Mouse (Mus musculus) hindbrain, embryonic 10.5 days (tissue): ENCODE results near the gene Hnrnpab. TPM values are rescaled to one million over a fixed set of nuclear protein-coding genes. Genes with fewer than 3 reads are reported as not detected.
A peak's percentile ranks its signal among the peaks of the same experiment; 100 is the strongest.

ENCODE experiments used
- DNase-seq: peaks from one replicate; pipeline ENCODE4 v3.0.0-alpha.2; 2017; ENCODE audit warnings: low spot score
- H3K27ac ChIP-seq: fragments of 300-500 bp; sonication (generic); 2 replicates; pipeline ENCODE4 v1.5.1; 2016; ENCODE audit warnings: mild to moderate bottlenecking, moderate library complexity
- H3K27me3 ChIP-seq: fragments of 300-500 bp; sonication (generic); 2 replicates; pipeline ENCODE4 v1.6.1; 2016; ENCODE audit warnings: mild to moderate bottlenecking; ENCODE audit not compliant: poor library complexity, insufficient read depth, severe bottlenecking
- H3K36me3 ChIP-seq: fragments of 300-500 bp; sonication (generic); 2 replicates; pipeline ENCODE4 v1.6.1; 2016; ENCODE audit warnings: mild to moderate bottlenecking, moderate library complexity
- H3K4me1 ChIP-seq: fragments of 300-500 bp; sonication (generic); replicated peaks from 2 replicates; pipeline ENCODE4 v1.6.1; 2016; ENCODE audit warnings: mild to moderate bottlenecking
- H3K4me3 ChIP-seq: fragments of 300-500 bp; sonication (generic); 2 replicates; pipeline ENCODE4 v1.5.1; 2016; ENCODE audit warnings: mild to moderate bottlenecking, moderate library complexity
- H3K9me3 ChIP-seq: fragments of 300-500 bp; sonication (generic); 2 replicates; pipeline ENCODE4 v1.6.1; 2016; ENCODE audit warnings: mild to moderate bottlenecking, moderate library complexity
- WGBS: fragments of 180-500 bp; shearing (Covaris S2); methylation state at CpG from one replicate; pipeline ENCODE4 v1.1.7; 2016; 5-methylcytosine and 5-hydroxymethylcytosine counted together
- polyA plus RNA-seq: library from polyadenylated mRNA; unstranded; fragments of >200 nt; fragmentation: Nextera tagmentation; extraction: Ambion mirVana; gene quantifications from 2 replicates; pipeline ENCODE4 v1.2.1, GENCODE M21; 2016

Gene Hnrnpab
- polyA plus RNA-seq, 1 experiment from 2014 or later: 607 TPM

DNA sequence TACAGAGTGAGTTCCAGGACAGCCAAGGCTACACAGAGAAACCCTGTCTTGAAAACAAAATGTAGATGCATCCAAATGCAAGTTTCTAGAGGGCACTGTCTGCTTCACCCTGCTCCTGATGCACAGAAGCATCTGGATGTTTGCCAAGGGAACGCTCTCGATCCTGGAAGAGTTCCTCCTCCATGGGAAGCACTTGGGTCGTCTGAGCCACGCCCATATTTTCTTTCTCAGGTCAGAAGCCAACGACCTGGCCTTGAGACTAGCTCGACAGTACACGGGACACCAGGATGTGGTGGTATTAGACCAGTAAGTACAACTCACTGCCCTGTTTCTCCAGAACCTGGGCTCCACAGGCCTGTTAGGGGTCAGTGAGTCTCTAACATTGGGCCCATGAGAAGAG lies 15.5 kb downstream of the Hnrnpab start:
- H3K36me3 ChIP-seq: peaks cover 100% of the 10 kb centered on the region
- DNase-seq: no peak
- WGBS: 84% methylated on average over 7 of the region's 7 CpGs

DNA sequence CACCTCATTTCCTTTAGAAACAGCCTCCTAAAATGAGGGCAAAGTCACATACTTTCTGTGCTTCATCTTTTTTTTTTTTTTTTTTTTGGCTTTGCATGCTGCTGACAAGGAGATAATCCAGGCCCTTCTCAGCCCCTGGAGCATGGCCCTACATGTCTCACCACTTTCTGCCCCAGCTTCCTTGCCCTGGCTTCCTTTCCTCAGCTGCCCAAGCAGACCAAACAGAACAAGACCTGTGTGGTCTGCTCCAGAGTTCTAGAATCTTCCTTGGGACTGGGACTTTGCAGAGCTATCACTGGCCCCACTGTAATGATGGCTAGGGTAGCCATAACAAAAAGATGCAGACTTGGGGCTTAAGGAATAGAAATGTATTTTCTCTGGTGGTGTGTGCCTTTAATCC lies 16.6 kb downstream of the Hnrnpab start:
- Histone ChIP-seq H3K27me3 (no peaks in the 10 kb centered on the region), H3K27ac (no peak overlapping the region), H3K36me3 (peaks cover 93% of the 10 kb centered on the region), H3K9me3 (no peaks in the 10 kb centered on the region), H3K4me3 (no peak overlapping the region), H3K4me1 (peaks cover 12% of the 10 kb centered on the region)
- DNase-seq: no peak

More for the DNA sequence above, 15.5 kb downstream of the Hnrnpab start:
- Histone ChIP-seq H3K4me3 (no peak overlapping the region), H3K4me1 (peaks cover under 1% of the 10 kb centered on the region; the same call in 1 of the 2 replicates), H3K27ac (no peak overlapping the region), H3K9me3 (no peaks in the 10 kb centered on the region), H3K27me3 (no peaks in the 10 kb centered on the region)

DNA sequence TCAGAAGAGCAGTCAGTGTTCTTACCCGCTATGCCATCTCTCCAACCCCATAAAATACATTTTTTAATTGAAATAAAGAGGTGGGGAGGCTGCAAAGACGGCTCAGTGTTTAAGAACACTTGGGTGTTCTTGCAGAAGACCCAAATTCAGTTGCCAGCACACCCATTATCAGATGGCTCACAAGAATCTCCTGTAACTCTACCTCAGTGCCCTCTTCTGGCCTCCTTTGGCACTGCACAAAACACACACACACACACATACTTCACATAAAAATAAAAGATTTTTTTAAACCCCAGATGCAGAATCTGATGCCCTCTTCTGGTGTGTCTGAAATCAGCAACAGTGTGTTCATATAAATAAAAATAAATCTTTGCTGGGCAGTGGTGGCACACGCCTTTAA lies 17.8 kb downstream of the Hnrnpab start:
- WGBS: 93% methylated on average over 3 of the region's 3 CpGs

DNA sequence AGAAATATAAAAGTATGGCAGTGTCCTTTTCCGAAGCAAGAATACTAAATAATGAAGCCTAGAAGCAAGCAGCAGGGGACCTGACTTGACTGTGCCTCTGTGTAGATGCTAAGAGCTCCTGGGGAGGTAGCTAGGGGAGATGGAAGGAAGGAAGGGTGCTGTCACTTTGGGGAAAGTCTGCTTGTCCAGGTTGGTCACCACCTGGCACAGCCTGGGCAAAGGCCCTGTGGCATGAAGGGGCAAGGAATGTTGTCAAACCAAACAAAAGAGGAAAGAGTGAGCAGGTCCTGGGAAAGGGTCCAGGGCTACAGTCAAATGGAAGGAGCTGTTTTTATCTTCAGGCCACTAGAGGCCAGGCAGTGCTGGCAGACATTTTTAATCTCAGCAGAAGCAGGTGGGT lies 19.6 kb downstream of the Hnrnpab start:
- no peak overlapping the region for H3K4me3 ChIP-seq
- DNase-seq: no peak
- H3K9me3 ChIP-seq: no peaks in the 10 kb centered on the region
- H3K36me3 ChIP-seq: peaks cover 63% of the 10 kb centered on the region
- peaks cover 41% of the 10 kb centered on the region for H3K4me1 ChIP-seq
- H3K27me3 ChIP-seq: no peaks in the 10 kb centered on the region
- 94% methylated on average over 1 of the region's 1 CpGs for WGBS
- no peak overlapping the region for H3K27ac ChIP-seq

More for the DNA sequence above, 17.8 kb downstream of the Hnrnpab start:
- H3K27ac ChIP-seq: no peak overlapping the region
- H3K4me1 ChIP-seq: peaks cover 24% of the 10 kb centered on the region
- DNase-seq: no peak
- H3K9me3 ChIP-seq: no peaks in the 10 kb centered on the region
- no peaks in the 10 kb centered on the region for H3K27me3 ChIP-seq
- no peak overlapping the region for H3K4me3 ChIP-seq
- peaks cover 81% of the 10 kb centered on the region for H3K36me3 ChIP-seq

DNA sequence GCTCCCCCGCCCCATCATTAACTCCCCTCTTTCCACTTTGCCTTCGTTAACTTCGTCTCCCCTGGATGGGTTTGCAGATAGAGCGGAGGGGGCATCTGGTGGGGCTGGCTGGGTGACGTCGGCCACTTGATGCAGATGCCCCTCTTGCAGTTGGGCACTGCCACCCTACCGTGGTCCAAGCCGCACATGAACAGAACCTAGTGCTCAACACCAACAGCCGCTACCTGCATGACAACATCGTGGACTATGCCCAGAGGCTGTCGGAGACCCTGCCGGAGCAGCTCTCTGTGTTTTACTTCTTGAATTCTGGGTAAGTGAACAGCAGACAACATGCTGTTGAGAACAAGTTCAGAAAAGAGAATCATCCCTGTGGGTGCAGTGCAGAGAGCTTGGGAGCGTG lies 20.2 kb downstream of the Hnrnpab start:
- 95% methylated on average over 13 of the region's 13 CpGs for WGBS
- no peaks in the 10 kb centered on the region for H3K27me3 ChIP-seq
- DNase-seq: no peak
- no peak overlapping the region for H3K4me3 ChIP-seq
- no peak overlapping the region for H3K27ac ChIP-seq
- peaks cover 41% of the 10 kb centered on the region for H3K4me1 ChIP-seq
- H3K36me3 ChIP-seq: peaks cover 57% of the 10 kb centered on the region
- no peaks in the 10 kb centered on the region for H3K9me3 ChIP-seq

DNA sequence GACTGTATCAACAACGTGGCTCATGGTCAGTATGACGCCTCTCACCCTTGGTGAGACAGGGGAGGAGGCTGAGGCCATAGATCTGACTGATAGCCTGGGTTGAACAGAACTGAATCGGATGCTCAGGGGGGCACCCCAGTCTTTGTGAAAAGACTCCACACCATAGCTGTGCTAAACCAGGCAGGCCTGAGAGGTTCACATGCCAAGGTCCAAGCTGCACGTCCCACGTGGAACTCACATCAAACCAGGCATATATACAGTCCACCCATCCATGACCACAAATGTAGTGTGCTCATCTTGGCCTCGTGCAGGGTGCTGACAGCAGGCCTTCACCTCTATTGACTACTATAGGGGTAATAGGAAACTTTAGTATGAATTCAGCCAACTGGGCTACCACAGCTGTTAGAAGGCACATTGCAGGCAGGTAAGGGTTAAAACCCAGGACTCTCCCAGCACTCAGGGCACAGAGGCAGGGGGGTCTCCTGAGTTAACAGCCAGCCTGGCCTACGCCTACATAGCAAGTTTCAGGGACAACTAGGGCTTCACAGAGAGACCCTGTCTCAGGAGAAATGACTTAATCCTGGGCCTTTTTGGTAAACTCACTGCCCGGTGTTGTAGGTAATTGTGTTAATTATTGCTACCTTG lies 20.9 kb downstream of the Hnrnpab start:
- Histone ChIP-seq H3K27ac (peak overlapping the region; percentile 93), H3K27me3 (no peaks in the 10 kb centered on the region), H3K4me3 (peak overlapping the region; percentile 68), H3K9me3 (no peaks in the 10 kb centered on the region), H3K36me3 (peaks cover 50% of the 10 kb centered on the region), H3K4me1 (peaks cover 41% of the 10 kb centered on the region)
- DNase-seq: no peak
- WGBS: 73% methylated on average over 8 of the region's 8 CpGs

DNA sequence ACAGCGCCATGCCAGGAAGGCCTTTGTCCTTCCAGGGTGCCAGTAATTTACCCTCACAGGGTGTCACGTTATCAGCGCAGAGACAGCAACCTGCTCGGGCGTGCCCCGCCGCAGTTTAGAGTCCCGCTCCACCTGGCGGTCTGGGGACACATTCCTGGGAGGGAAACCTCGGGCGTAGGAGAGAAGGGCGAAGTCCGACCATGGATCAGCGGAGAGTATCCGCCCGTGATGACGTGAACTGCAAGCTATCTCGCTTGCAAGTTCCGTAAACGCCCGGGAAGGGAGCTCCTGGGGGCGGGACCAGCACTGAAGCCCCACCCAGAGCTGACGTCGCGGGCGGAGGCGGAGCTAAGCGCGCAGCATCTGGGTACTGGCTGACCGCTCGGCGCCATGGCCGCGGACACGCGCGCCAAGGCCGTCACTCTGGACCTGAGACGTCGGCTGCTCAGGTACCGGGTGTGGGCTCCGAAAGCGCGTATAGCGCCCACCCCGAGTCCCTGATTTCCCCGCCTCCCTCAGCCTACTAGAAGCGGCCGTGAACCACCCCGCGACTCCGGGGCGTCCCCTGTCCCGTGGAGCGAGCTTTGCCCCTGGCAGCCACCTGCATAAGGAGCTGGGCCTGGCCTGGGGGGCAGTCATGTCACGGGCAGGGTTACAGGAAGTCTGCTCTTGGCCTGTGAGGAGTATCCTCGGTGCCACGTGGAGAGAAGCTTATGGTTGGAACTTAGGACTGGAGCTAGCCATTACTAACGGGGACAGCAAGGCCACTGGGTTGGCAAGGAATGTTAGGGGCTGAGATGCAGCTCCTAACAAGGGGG lies 22.0 kb downstream of the Hnrnpab start, which contains the start of gene Phykpl:
Phykpl (plus strand) TSS at position 327 of the 818 bp plus-strand sequence.
- Histone ChIP-seq H3K4me1 (peaks cover 41% of the 10 kb centered on the region), H3K27ac (peak within 1 kb of the TSS; percentile 93), H3K9me3 (no peaks in the 10 kb centered on the region), H3K4me3 (peak within 1 kb of the TSS; percentile 68), H3K27me3 (no peaks in the 10 kb centered on the region), H3K36me3 (peaks cover 46% of the 10 kb centered on the region)
- WGBS: under 1% methylated on average over 59 of the region's 59 CpGs
- peak; percentile 98 for DNase-seq

DNA sequence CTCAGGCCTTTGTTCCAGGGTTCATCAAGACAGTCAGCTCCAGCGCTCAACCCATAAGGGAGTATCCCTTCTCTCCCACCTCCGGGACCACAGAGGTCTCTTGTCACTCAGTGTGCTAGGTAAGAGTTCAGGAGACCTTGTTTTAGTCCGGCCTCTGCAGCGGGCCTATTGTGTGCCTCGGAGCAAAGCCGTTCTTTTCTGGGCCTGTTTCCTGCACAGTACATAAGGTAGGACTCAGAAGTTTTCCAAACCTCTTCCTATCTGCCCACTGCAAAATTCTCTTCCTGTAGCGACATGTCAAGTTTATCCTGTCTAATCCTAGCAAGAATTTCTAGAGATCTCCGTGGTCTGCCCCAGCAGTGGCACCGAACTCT lies 22.6 kb downstream of the Hnrnpab start:
- Histone ChIP-seq H3K27ac (peak overlapping the region; percentile 93), H3K27me3 (no peaks in the 10 kb centered on the region), H3K4me3 (peak overlapping the region; percentile 68), H3K4me1 (peaks cover 41% of the 10 kb centered on the region), H3K9me3 (no peaks in the 10 kb centered on the region), H3K36me3 (peaks cover 40% of the 10 kb centered on the region)
- 17% methylated on average over 9 of the region's 9 CpGs for WGBS
- DNase-seq: no peak

DNA sequence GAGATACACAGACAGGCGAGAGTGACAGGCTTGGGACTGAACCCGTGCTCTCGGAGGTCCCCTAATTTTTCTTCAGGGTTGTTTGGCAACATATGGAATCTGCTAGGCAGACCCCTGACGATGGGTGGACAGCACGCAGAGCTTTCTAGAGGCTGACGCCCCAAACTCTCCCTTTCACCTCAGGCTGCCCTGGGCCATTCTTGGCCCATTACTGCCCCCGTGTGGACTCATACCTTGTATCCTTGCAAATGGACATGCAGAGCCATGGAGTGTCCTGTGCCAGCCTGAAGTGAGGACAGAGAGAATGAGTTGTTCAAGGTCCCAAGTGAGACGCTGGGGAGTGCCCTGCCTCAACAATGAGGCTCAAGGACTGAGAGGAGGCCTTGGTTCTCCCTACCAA lies 23.9 kb downstream of the Hnrnpab start:
- Histone ChIP-seq H3K27ac (no peak overlapping the region), H3K9me3 (no peaks in the 10 kb centered on the region), H3K4me3 (no peak overlapping the region), H3K4me1 (peaks cover 41% of the 10 kb centered on the region), H3K27me3 (no peaks in the 10 kb centered on the region), H3K36me3 (peaks cover 26% of the 10 kb centered on the region)
- DNase-seq: peak; percentile 83
- 21% methylated on average over 8 of the region's 8 CpGs for WGBS

DNA sequence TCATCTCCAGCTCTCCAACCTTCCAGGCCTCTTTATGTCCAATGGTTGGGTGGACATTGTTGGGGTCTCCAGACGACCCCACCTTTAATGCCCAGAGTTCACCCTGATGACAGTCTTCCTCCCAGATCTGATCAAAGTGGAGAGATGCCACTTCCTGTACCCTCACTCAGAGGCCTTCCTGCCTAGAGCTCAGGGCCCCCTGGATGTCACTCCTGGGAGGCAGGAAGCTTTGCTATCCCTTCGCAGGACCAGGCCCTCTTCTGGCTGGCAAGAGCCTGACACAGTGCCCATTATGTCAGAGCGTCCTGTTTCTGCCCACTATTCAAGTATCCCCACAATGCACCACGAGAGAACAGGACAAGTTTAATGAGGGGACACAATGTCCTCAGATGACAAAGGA lies 27.6 kb downstream of the Hnrnpab start:
- Histone ChIP-seq H3K27ac (no peak overlapping the region), H3K4me3 (no peak overlapping the region), H3K9me3 (no peaks in the 10 kb centered on the region), H3K4me1 (peaks cover 30% of the 10 kb centered on the region), H3K36me3 (0 out of 2 replicates have a peak, but pooled peaks cover 7% of the 10 kb centered on the region), H3K27me3 (no peaks in the 10 kb centered on the region)
- 69% methylated on average over 4 of the region's 4 CpGs for whole genome bisulfite sequencing
- DNase-seq: no peak

DNA sequence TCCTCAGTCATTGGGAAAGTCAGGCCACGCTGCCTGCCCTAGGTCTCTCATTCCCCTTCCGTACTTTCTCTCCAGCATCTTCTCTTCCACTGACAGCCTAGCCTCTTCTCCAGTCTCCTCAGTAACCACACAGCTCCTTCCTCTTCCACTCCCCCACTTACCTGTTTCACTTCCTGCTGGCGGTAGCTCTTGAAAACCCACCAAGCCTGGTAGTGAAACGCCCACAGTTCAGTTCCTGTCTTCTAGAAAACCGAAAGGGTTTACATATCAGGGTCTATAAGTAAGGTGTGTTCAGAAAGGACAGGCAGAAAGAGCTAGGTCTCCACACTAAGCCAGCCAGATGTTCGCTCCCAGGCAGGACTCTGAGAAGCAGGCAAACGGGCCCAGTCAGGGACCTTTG lies 29.1 kb downstream of the Hnrnpab start:
- H3K27me3 ChIP-seq: no peaks in the 10 kb centered on the region
- no peaks in the 10 kb centered on the region for H3K9me3 ChIP-seq
- 0 out of 2 replicates have a peak, but pooled peaks cover 7% of the 10 kb centered on the region for H3K36me3 ChIP-seq
- no peak for DNase-seq
- WGBS: 85% methylated on average over 7 of the region's 7 CpGs
- H3K4me3 ChIP-seq: no peak overlapping the region
- H3K4me1 ChIP-seq: peaks cover 15% of the 10 kb centered on the region
- no peak overlapping the region for H3K27ac ChIP-seq

DNA sequence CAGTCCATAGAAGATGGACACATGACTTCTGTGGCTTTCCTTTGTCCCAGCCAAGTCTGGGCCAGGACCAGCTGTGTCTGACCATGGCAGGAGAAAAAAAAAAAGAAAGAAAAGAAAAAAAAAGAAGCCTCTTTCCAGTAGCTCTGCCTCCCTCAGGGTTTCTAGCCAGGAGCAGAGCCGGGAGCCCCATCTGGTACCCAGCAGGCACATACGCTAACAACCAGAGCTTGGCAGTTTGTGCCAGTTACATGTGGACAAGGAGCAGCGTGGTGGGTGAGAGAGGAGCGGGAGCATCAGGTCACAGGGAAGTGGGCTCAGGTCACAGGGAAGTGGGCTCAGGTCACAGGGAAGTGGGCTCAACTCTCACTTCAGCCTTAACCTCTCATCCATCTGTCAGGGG lies 30.2 kb downstream of the Hnrnpab start:
- no peak for DNase-seq
- no peaks in the 10 kb centered on the region for H3K9me3 ChIP-seq
- no peaks in the 10 kb centered on the region for H3K27me3 ChIP-seq
- H3K4me1 ChIP-seq: peaks cover 18% of the 10 kb centered on the region
- peak overlapping the region; percentile 36 for H3K27ac ChIP-seq
- WGBS: 81% methylated on average over 4 of the region's 4 CpGs
- 0 out of 2 replicates have a peak, but pooled peaks cover 7% of the 10 kb centered on the region for H3K36me3 ChIP-seq
- H3K4me3 ChIP-seq: no peak overlapping the region

DNA sequence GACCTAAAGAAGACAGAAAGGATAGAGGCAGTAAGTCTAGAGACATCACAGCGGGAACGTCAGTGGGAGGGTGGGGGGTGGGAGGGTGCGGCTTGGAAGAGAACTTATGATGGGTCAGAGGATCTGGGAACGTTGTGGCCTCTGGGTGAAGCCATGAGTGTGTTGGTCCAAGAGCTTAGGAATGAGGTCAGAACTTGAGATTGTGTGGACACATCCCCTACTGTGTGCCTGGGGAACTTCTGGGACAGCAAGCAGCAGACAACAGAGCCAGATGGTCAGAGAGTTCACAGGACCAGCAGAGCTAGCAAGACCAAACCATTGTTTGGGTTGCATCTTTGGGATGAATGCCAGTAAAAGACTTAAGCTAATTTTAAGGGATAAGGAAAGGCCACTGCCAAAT lies 37.8 kb downstream of the Hnrnpab start:
- no peak overlapping the region for H3K4me3 ChIP-seq
- no peak overlapping the region for H3K27ac ChIP-seq
- 0 out of 2 replicates have a peak, but pooled peaks cover 4% of the 10 kb centered on the region for H3K36me3 ChIP-seq
- peaks cover 5% of the 10 kb centered on the region for H3K9me3 ChIP-seq
- peaks cover 22% of the 10 kb centered on the region for H3K4me1 ChIP-seq
- no peaks in the 10 kb centered on the region for H3K27me3 ChIP-seq
- WGBS: 90% methylated on average over 4 of the region's 4 CpGs
- no peak for DNase-seq
